Mouse (Mus musculus): ENCODE data around the gene Ttc9c. TPM values are rescaled to one million over a fixed set of nuclear protein-coding genes. Genes with fewer than 3 reads are reported as not detected.

The Ttc9c gene
- polyA plus RNA-seq, 1 experiment from 2014 or later: 55.0 TPM

DNA sequence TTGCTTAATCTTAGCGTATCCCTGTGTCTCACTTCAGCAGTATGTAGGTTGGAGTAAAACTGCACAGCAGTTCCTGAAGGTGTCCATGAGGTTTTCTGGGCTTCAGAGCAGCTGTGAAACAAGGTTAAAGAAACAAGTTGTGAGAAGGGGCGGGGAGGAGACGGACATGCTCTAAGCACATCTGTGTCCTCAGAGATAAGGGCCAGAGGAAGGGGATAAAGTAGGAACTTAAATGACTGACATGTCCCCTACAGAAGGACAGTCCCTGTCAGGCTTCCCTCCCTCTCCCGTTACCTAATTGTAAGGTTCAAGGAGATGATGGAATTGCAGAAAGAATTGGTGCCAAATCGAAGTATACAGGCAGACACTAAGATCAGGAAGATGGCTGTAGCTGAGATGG is 46.1 kb downstream of the Ttc9c start:
- peaks cover 29% of the 10 kb centered on the region for H3K4me1 ChIP-seq (ENCODE audit: control insufficient read depth, insufficient read depth, low read length)
- 92% methylated on average over 5 of the region's 5 CpGs for WGBS

DNA sequence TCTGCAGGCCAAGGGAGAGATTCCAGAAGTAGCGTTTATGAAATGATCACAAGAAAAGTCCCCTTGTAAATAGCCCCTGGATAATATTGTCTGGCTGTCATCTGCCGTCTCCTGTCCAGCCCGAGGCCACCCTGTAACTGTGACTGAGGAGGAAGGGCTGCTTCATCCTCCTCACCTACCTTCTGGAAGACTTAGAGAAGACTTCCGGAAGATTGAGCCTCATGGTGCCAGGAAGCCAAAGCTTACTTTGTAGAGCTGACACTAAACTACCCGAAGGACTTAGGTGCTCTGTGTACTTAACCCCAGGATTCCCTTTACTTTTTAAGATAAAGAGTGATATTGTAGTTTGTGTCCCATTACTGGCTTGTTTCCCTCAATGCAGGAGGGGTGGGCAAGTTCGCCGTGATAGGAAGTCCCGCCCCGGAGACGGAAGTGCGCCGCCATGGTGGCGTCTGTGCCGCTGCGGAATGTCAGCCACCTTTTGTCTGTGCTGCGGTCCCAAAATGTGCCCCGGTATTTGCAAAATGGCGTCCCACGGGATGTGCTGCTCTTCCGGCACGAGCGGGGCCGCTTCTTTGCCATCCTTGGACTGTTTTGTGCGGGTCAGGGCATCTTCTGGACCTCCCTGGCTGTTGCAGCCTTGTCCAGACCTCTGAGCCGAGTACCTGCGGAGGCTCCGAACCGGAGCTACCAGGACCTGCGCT is 48.4 kb downstream of the Ttc9c start, which contains the start of gene Tmem223:
Gene Tmem223, plus strand, starts transcription at position 430 of the 704 bp plus-strand sequence.
- peak; percentile 38; the same call in 1 of the 2 replicates for ATAC-seq
- peak within 1 kb of the TSS; percentile 92 for H3K9ac ChIP-seq (ENCODE audit: low read depth, low read length)
- peak within 1 kb of the TSS; percentile 74 for H3K4me2 ChIP-seq (ENCODE audit: low read length)
- 17% methylated on average over 29 of the region's 29 CpGs for WGBS
- H3K9me3 ChIP-seq (replicated peaks; ENCODE audit: control insufficient read depth, low read length, poor library complexity, severe bottlenecking): no peaks in the 10 kb centered on the region
- H3K27me3 ChIP-seq (ENCODE audit: control insufficient read depth, insufficient read depth, low read depth, low read length): no peaks in the 10 kb centered on the region
- H3K4me1 ChIP-seq (ENCODE audit: control insufficient read depth, insufficient read depth, low read length): peaks cover 29% of the 10 kb centered on the region
- peak within 1 kb of the TSS; percentile 69 for H3K4me3 ChIP-seq (ENCODE audit: low read depth, low read length)
- H3K27ac ChIP-seq (ENCODE audit: low read length): peak within 1 kb of the TSS; percentile 88
- H3K36me3 ChIP-seq (ENCODE audit: control insufficient read depth, insufficient read depth, low read length): peaks cover 36% of the 10 kb centered on the region

More for the DNA sequence above, 46.1 kb downstream of the Ttc9c start:
- H3K27ac ChIP-seq (ENCODE audit: low read length): no peak overlapping the region
- H3K4me2 ChIP-seq (ENCODE audit: low read length): no peak overlapping the region
- H3K27me3 ChIP-seq (ENCODE audit: control insufficient read depth, insufficient read depth, low read depth, low read length): no peaks in the 10 kb centered on the region
- H3K4me3 ChIP-seq (ENCODE audit: low read depth, low read length): no peak overlapping the region
- H3K9me3 ChIP-seq (replicated peaks; ENCODE audit: control insufficient read depth, low read length, poor library complexity, severe bottlenecking): no peaks in the 10 kb centered on the region
- no peak for ATAC-seq
- H3K9ac ChIP-seq (ENCODE audit: low read depth, low read length): no peak overlapping the region
- H3K36me3 ChIP-seq (ENCODE audit: control insufficient read depth, insufficient read depth, low read length): peaks cover 15% of the 10 kb centered on the region

DNA sequence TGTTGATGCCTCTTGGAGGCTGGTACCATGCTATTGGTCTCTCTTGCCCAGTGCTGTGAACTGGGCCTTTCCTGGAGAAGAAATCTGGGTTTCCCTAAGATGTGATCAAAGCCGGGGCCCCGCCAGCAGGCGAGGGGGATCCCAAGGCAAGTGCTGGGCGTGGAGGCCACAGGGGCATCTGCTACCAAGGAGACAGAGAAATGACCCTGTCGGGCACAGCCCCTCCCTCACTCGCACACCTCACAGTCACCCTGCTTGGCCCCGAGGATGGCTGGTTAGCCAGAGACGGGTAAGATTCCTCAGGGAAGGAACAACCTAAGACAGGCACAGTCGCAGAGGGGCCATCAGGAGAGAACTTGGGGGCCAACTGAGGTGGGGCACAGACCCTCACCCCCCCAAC is 53.6 kb downstream of the Ttc9c start:
- Histone ChIP-seq H3K4me1 (ENCODE audit: control insufficient read depth, insufficient read depth, low read length) (peaks cover 4% of the 10 kb centered on the region), H3K9ac (ENCODE audit: low read depth, low read length) (no peak overlapping the region), H3K4me2 (ENCODE audit: low read length) (no peak overlapping the region), H3K36me3 (ENCODE audit: control insufficient read depth, insufficient read depth, low read length) (peaks cover 58% of the 10 kb centered on the region), H3K27ac (ENCODE audit: low read length) (no peak overlapping the region), H3K9me3 (replicated peaks; ENCODE audit: control insufficient read depth, low read length, poor library complexity, severe bottlenecking) (no peaks in the 10 kb centered on the region), H3K4me3 (ENCODE audit: low read depth, low read length) (no peak overlapping the region), H3K27me3 (ENCODE audit: control insufficient read depth, insufficient read depth, low read depth, low read length) (no peaks in the 10 kb centered on the region)
- 96% methylated on average over 9 of the region's 9 CpGs for WGBS
- ATAC-seq: no peak

DNA sequence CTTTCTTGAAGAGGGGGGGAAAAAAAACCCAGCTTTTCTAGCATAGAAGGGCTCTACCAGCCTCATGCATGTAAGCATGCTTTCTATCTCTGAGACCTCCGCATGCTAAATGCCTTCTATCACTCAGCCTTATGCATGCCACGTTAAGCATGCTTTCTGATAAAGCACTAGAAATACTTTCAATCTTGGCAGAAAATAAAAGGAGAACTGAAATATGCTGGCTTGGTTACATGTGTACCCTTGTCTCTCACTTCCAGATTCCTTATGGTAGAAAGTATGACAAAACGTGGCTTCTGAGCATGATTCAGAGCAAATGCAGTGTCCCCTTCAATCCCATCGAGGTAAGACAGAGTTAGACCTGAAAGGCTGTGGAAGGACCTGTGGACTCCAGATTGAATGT is 55.9 kb downstream of the Ttc9c start:
- Histone ChIP-seq H3K27ac (ENCODE audit: low read length) (no peak overlapping the region), H3K9ac (ENCODE audit: low read depth, low read length) (no peak overlapping the region), H3K4me1 (ENCODE audit: control insufficient read depth, insufficient read depth, low read length) (peaks cover 8% of the 10 kb centered on the region), H3K27me3 (ENCODE audit: control insufficient read depth, insufficient read depth, low read depth, low read length) (no peaks in the 10 kb centered on the region), H3K4me2 (ENCODE audit: low read length) (no peak overlapping the region), H3K36me3 (ENCODE audit: control insufficient read depth, insufficient read depth, low read length) (peaks cover 48% of the 10 kb centered on the region), H3K4me3 (ENCODE audit: low read depth, low read length) (no peak overlapping the region), H3K9me3 (replicated peaks; ENCODE audit: control insufficient read depth, low read length, poor library complexity, severe bottlenecking) (no peaks in the 10 kb centered on the region)
- no peak for ATAC-seq
- WGBS: 95% methylated on average over 4 of the region's 4 CpGs

DNA sequence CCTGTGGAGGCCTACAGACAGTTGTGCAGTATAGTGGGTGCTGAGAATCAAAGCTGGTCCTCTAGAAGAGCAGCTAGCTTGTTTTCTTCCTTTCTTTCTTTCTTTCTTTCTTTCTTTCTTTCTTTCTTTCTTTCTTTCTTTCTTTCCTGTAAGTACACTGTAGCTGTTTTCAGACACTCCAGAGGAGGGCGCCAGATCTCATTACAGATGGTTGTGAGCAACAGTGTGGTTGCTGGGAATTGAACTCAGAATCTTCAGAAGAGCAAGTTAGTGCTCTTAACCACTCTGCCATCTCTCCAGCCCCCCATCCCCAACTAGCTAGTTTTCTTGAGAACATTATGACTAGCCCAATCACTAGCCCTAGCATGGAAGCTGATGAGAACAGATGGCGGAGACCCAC is 58.4 kb downstream of the Ttc9c start:
- H3K4me2 ChIP-seq (ENCODE audit: low read length): no peak overlapping the region
- no peak overlapping the region for H3K9ac ChIP-seq (ENCODE audit: low read depth, low read length)
- no peaks in the 10 kb centered on the region for H3K27me3 ChIP-seq (ENCODE audit: control insufficient read depth, insufficient read depth, low read depth, low read length)
- H3K4me3 ChIP-seq (ENCODE audit: low read depth, low read length): no peak overlapping the region
- peaks cover 26% of the 10 kb centered on the region for H3K36me3 ChIP-seq (ENCODE audit: control insufficient read depth, insufficient read depth, low read length)
- no peak for ATAC-seq
- H3K27ac ChIP-seq (ENCODE audit: low read length): no peak overlapping the region
- WGBS: 91% methylated on average over 2 of the region's 2 CpGs
- peaks cover 23% of the 10 kb centered on the region for H3K4me1 ChIP-seq (ENCODE audit: control insufficient read depth, insufficient read depth, low read length)
- H3K9me3 ChIP-seq (replicated peaks; ENCODE audit: control insufficient read depth, low read length, poor library complexity, severe bottlenecking): no peaks in the 10 kb centered on the region

Other genes starting within 250 kb of the Ttc9c start
- gene Slc22a8, start 228.1 kb downstream of the Ttc9c start, polyA plus RNA-seq (2015; fragmentation: Nextera tagmentation; extraction: Ambion mirVana): 11.7 and 13.6 TPM in 2 replicates
- gene Slc22a6, start 201.3 kb downstream of the Ttc9c start, polyA plus RNA-seq (2015; fragmentation: Nextera tagmentation; extraction: Ambion mirVana): 9.2 and 10.0 TPM in 2 replicates
- 0.53 and 0.65 TPM in 2 replicates for gene Chrm1, start 155.5 kb downstream of the Ttc9c start, polyA plus RNA-seq (2015; fragmentation: Nextera tagmentation; extraction: Ambion mirVana)
- 176 and 182 TPM in 2 replicates for gene Slc3a2, start 96.0 kb downstream of the Ttc9c start, polyA plus RNA-seq (2015; fragmentation: Nextera tagmentation; extraction: Ambion mirVana)
- 93.1 and 95.9 TPM in 2 replicates for gene Wdr74, start 83.5 kb downstream of the Ttc9c start, polyA plus RNA-seq (2015; fragmentation: Nextera tagmentation; extraction: Ambion mirVana)
- 1.2 and 1.8 TPM in 2 replicates for gene 1700092M07Rik, start 78.6 kb downstream of the Ttc9c start, polyA plus RNA-seq (2015; fragmentation: Nextera tagmentation; extraction: Ambion mirVana)
- gene Stx5a, start 77.9 kb downstream of the Ttc9c start, polyA plus RNA-seq (2015; fragmentation: Nextera tagmentation; extraction: Ambion mirVana): 122 and 123 TPM in 2 replicates
- 146 and 169 TPM in 2 replicates for gene Nxf1, start 62.3 kb downstream of the Ttc9c start, polyA plus RNA-seq (2015; fragmentation: Nextera tagmentation; extraction: Ambion mirVana)
- 195 and 202 TPM in 2 replicates for gene Tmem223, start 48.3 kb downstream of the Ttc9c start, polyA plus RNA-seq (2015; fragmentation: Nextera tagmentation; extraction: Ambion mirVana)
- 26.4 and 26.6 TPM in 2 replicates for gene Tmem179b, start 44.9 kb downstream of the Ttc9c start, polyA plus RNA-seq (2015; fragmentation: Nextera tagmentation; extraction: Ambion mirVana)
- gene Taf6l, start 32.9 kb downstream of the Ttc9c start, polyA plus RNA-seq (2015; fragmentation: Nextera tagmentation; extraction: Ambion mirVana): 30.7 and 32.9 TPM in 2 replicates
- gene Polr2g, start 20.8 kb downstream of the Ttc9c start, polyA plus RNA-seq (2015; fragmentation: Nextera tagmentation; extraction: Ambion mirVana): 136 and 140 TPM in 2 replicates
- 7.6 and 8.9 TPM in 2 replicates for gene Zbtb3, start 16.8 kb downstream of the Ttc9c start, polyA plus RNA-seq (2015; fragmentation: Nextera tagmentation; extraction: Ambion mirVana)
- gene Hnrnpul2, start 677 bp upstream of the Ttc9c start, polyA plus RNA-seq (2015; fragmentation: Nextera tagmentation; extraction: Ambion mirVana): 5.3 and 6.2 TPM in 2 replicates
- not detected in 2 replicates for gene AC129217.1, start 10.4 kb upstream of the Ttc9c start, polyA plus RNA-seq (2015; fragmentation: Nextera tagmentation; extraction: Ambion mirVana)
- gene Bscl2, start 18.1 kb upstream of the Ttc9c start, polyA plus RNA-seq (2015; fragmentation: Nextera tagmentation; extraction: Ambion mirVana): 101 and 105 TPM in 2 replicates
- 477 and 539 TPM in 2 replicates for gene Gng3, start 19.9 kb upstream of the Ttc9c start, polyA plus RNA-seq (2015; fragmentation: Nextera tagmentation; extraction: Ambion mirVana)
- gene Lrrn4cl, start 31.4 kb upstream of the Ttc9c start, polyA plus RNA-seq (2015; fragmentation: Nextera tagmentation; extraction: Ambion mirVana): 0.62 and 0.92 TPM in 2 replicates
- gene Ubxn1, start 52.2 kb upstream of the Ttc9c start, polyA plus RNA-seq (2015; fragmentation: Nextera tagmentation; extraction: Ambion mirVana): 130 and 142 TPM in 2 replicates
- gene Uqcc3, start 61.6 kb upstream of the Ttc9c start, polyA plus RNA-seq (2015; fragmentation: Nextera tagmentation; extraction: Ambion mirVana): 54.5 and 59.8 TPM in 2 replicates
- 30.5 and 31.7 TPM in 2 replicates for gene Lbhd1, start 64.4 kb upstream of the Ttc9c start, polyA plus RNA-seq (2015; fragmentation: Nextera tagmentation; extraction: Ambion mirVana)
- gene Gm49403, start 64.6 kb upstream of the Ttc9c start, polyA plus RNA-seq (2015; fragmentation: Nextera tagmentation; extraction: Ambion mirVana): not detected in 2 replicates
- gene 1810009A15Rik, start 69.5 kb upstream of the Ttc9c start, polyA plus RNA-seq (2015; fragmentation: Nextera tagmentation; extraction: Ambion mirVana): 35.4 and 39.2 TPM in 2 replicates
- 0.43 TPM in 1 of 2 replicates, not detected in the other for gene Gm49416, start 69.6 kb upstream of the Ttc9c start, polyA plus RNA-seq (2015; fragmentation: Nextera tagmentation; extraction: Ambion mirVana)
- 29.2 and 30.9 TPM in 2 replicates for gene Ints5, start 73.7 kb upstream of the Ttc9c start, polyA plus RNA-seq (2015; fragmentation: Nextera tagmentation; extraction: Ambion mirVana)
- gene Ganab, start 78.7 kb upstream of the Ttc9c start, polyA plus RNA-seq (2015; fragmentation: Nextera tagmentation; extraction: Ambion mirVana): 76.8 and 84.0 TPM in 2 replicates
- gene B3gat3, start 101.0 kb upstream of the Ttc9c start, polyA plus RNA-seq (2015; fragmentation: Nextera tagmentation; extraction: Ambion mirVana): 87.8 and 95.7 TPM in 2 replicates
- 1.4 and 2.2 TPM in 2 replicates for gene Rom1, start 110.0 kb upstream of the Ttc9c start, polyA plus RNA-seq (2015; fragmentation: Nextera tagmentation; extraction: Ambion mirVana)
- 8.6 and 9.1 TPM in 2 replicates for gene Eml3, start 110.2 kb upstream of the Ttc9c start, polyA plus RNA-seq (2015; fragmentation: Nextera tagmentation; extraction: Ambion mirVana)
- 108 and 121 TPM in 2 replicates for gene Mta2, start 122.5 kb upstream of the Ttc9c start, polyA plus RNA-seq (2015; fragmentation: Nextera tagmentation; extraction: Ambion mirVana)
- gene Tut1, start 134.5 kb upstream of the Ttc9c start, polyA plus RNA-seq (2015; fragmentation: Nextera tagmentation; extraction: Ambion mirVana): 25.6 and 26.2 TPM in 2 replicates
- 283 and 293 TPM in 2 replicates for gene Eef1g, start 147.7 kb upstream of the Ttc9c start, polyA plus RNA-seq (2015; fragmentation: Nextera tagmentation; extraction: Ambion mirVana)
- 2.7 and 3.2 TPM in 2 replicates for gene Ahnak, start 170.0 kb upstream of the Ttc9c start, polyA plus RNA-seq (2015; fragmentation: Nextera tagmentation; extraction: Ambion mirVana)